Mouse (Mus musculus): ENCODE measurements around the gene Gng7.

Gng7 gene

GRCm38 (mm10) chr10:80899591-80900317, 115.0 kb downstream of the Gng7 start:
- no peak for DNase-seq (ENCODE audit: low spot score)

GRCm38 (mm10) chr10:80899074-80899473, 115.7 kb downstream of the Gng7 start:
- no peak for DNase-seq (ENCODE audit: low spot score)

All from lung, postnatal 25 days (tissue).